Mouse (Mus musculus) kidney, adult 18-20 months (tissue): ENCODE results near the gene Creb3l2.

Source experiments
- DNase-seq: peaks from one replicate; pipeline ENCODE4 v3.0.0; 2021

Creb3l2 gene

DNA sequence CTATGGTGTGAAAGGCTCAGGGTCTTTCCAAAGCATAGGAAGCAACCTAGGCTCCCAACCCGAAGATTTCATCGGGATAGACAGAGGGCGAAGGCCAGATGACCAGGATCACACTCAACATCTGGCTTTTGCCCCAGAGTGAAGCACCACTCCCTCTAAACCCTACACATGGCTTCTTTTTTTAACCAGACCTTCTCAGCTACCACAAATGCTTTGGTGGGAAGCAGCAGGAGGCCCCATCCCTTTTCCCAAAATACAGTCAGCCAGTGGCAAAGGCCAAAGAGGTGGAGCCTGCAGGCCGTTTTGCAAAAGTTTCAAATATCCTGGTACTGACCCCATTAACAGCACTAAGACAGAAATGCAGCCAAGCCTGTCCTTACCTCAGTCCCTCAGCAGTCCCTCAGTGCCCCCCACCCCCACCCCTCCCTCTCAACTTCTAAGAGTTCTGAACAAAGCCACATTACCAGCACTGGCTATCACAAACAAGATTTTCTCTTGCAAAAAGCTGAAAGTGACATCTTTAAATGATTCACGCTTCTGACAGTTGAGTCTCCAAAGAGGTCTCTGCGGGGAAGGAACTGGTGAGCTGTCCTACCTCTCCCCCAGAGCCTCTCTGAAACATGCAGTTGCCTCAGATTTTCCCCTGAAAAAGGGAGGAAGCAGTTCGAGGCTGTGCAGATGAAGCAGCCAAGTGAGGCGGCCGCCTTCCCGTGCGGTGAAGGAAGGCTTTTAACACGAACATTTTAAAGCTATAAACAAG, 1.3 kb downstream of the Creb3l2 start:
- peak; percentile 60 for DNase-seq

DNA sequence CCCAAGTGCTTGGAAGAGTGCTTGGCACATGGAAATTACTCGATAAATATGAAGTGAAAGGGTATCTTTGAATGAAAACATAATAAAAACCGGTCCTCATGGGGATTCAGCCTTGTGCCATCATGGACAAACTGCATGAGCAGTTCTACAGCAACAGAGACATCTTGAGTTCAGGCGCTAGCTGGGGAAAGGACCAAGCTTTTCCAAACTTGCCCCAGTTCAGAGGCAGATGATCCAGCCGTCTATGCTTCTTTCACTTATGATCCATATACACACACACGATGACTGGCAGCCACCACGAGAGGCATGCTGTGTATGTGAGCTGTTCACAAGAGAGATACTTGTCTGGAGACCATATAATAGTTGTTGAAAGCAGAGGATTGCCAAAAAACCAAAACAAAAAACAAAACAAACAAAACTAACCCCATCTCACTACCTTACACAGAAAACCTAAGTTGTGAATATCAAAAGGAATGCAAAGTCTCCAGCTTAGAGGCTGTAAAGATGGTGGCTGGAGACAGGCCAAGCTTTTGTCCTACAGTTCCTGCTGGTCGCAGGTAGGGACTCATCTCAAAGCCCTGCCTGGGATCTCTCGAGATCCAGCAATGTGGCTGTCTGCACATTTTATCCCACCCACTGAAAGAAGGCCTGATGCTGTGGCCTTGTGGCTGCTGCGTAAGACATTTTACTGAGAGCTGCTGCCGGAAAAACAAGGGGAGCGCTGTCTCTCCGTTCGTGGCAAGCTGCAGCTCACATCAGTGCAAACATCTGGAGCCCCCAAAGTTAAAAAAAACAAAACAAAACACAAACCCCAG, 2.1 kb downstream of the Creb3l2 start:
- peak; percentile 58 for DNase-seq

DNA sequence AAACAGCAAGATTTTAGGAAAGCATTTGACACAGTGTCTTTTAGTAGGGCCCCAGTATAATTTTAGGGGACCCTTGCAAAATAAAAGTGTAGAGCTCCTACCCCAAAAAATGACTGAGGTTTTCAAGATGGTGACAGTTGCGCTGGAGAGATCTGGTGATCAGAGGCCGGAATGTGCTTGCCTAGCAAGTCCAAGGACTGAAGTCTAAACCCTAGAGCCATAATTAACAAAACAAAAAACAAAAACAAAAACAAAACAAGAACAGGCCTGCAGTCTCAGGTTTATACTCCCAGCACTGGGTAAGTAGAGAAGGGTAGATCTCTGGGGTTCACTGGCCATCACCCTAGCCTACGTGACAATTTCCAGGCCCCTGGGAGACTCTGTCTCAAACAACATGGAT, 3.4 kb downstream of the Creb3l2 start:
- DNase-seq = no peak

DNA sequence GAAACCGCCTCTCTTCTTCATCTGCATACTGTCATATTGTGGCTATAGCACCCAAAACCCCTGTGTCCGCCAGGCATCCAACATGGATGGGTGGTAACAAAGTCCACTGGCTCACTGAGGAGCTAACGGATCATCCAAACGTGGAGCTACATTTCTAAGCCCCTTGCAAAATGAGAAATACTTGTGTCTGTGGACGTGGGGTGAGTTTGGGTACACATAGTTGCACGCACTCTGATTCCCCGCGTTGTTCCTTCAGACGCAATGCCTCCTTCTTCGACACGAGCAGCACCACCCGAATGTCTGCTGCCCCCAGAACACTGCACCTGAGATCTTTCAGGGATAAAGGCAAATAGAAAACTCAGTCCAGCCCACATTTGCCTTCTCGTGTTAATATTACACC, 4.9 kb downstream of the Creb3l2 start:
- no peak for DNase-seq

DNA sequence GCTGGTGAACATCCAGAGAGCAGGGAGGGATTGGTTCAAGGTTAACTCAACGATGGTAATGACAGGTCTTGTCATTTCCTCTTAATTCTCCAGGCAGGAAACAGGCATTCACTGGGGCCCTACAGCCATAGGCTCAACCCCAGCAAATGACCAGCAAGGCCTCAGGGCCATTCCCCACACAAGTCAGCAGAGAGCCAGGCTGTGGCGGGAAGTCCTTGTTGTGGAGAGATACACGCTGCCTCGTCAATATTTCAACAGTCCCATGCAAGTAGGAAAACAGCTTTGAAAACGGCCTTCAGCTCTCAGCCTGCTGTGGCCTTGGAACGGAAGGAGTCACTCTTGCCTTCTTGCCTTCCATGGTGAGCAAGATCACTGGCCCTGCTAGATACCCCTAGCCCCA, 6.6 kb downstream of the Creb3l2 start:
- DNase-seq = no peak

DNA sequence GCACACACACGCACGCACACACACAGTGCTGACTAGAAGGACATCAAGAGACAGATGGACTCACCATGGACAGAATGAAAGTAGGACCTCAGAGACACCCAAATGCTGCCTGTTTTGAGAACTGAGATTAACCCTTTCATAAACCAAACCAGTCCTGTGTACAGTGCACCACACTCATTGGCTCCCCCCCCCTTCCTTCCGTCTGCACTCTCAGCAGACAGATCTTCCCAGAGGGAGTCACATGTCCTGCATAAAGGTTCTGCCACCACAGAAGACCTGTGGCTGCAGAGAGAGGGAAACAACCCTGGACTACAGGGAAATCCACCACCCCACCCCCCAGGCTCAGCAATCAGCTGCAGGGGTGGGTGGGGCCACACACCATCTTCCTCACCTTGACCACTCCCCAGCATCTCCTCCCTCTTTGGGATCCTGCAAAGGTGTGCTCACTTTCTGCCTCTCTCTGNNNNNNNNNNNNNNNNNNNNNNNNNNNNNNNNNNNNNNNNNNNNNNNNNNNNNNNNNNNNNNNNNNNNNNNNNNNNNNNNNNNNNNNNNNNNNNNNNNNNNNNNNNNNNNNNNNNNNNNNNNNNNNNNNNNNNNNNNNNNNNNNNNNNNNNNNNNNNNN, 12.0 kb downstream of the Creb3l2 start:
- DNase-seq = peak; percentile 21

DNA sequence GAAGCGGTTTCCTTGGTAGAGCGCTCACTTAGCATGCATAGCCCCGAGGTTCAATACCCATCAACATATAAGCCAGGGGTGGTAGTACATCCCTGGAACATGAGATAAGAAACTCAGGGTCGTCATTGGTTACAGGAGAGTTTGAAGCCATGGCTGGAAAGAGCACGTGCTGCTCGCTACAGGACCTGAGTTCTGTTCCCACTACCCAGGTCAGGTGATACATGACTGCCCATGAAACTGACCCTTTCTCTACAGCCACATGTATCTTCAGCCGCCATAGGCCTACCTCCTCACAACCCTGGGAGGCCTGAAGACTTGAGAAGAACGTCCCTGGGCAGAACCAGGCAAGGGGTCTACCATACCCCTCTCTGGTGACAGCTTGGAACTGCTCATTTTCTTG, 13.0 kb downstream of the Creb3l2 start:
- DNase-seq = no peak

DNA sequence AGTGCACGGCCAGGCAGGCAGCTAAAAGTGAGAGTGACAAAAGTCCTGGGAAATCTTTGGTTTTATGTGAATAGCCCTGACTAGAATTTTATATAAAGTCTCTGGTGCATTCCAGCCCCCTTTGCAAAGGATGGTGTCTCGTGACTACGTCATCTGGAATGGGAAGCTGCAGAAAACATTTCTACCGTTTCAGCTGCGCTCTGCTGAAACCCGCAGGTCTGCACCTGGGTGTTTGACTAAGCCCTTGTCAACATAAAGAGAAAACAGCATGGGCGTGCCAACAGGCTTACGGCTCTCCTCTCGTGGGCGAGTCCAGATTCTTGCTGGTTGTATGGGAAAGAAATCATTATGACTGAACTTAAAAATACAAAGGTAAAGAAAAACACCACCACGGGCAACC, 13.9 kb downstream of the Creb3l2 start:
- peak; percentile 25 for DNase-seq

DNA sequence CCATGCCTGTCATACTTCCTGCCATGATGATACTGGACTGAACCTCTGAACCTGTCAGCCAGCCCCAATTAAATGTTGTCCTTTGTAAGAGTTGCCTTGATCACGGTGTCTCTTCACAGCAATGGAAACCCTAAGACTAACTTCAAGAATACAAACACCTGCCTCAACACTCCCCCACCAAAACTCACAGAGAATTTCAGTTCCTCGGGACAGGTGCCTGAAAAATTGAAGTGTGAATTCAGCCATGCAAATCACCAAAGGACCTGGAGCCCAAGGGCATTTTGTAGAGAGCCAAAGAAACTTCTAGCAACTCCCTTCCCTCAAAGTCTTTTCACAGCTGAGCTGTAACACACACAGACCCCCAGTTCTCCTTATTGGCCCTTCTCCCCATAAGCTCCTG, 15.3 kb downstream of the Creb3l2 start:
- no peak for DNase-seq

DNA sequence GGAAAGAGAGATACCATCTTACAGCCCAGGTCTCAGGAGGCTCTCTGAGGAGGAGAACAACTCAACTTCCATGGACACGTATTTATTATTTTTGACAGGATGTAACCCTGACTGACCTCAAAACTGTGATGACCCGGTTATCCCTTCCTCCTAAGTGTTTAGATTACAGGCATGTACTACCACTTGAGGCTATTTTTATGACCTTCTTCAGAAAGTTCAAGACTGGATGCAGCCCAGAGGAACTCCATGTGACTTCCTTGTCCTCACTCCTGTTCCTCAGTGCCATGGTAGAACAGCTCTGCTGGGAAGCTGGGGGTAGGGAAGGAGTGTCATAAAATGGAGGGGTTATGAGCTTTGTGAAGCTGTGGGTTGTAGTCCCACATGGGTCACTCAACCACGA, 16.1 kb downstream of the Creb3l2 start:
- DNase-seq = peak; percentile 13

DNA sequence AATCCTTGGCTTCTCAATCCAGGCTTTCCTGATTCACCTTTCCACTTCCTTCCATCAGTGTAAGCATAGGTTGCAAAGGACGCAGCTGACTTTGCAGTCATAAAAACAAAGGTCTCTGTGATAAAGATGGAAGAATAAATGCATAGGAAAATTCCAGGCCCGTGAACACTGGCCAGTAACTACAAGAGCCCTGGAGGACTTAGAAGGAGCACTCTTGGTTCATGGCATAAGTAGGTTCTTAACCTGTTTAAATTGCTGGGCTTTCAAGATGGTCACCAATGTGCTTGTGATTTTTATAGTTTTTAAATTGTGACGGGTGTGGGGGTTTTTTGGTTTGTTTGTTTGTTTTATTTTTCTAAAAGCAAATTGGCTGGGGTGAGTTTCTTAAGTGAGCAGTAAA, 16.9 kb downstream of the Creb3l2 start:
- DNase-seq = no peak

DNA sequence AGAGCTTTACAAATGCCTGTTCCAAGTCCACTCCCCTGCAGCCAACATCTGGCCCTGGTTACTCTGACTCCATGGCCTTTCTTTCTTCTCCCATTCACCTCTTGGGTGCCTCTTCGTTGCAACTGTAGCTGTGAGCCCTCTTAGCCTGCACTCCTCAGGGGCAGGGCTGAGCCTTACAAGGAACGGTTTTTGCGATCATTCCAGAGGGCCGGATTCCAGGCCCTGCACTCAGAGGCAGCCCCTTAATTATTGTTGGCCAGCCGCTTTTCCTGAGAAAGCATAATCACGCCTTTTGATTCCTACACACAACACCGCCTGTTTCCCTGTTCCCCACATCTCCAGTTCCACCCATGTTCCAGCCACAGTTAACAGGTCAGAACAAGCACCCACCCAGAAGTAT, 17.6 kb downstream of the Creb3l2 start:
- DNase-seq = peak; percentile 37

DNA sequence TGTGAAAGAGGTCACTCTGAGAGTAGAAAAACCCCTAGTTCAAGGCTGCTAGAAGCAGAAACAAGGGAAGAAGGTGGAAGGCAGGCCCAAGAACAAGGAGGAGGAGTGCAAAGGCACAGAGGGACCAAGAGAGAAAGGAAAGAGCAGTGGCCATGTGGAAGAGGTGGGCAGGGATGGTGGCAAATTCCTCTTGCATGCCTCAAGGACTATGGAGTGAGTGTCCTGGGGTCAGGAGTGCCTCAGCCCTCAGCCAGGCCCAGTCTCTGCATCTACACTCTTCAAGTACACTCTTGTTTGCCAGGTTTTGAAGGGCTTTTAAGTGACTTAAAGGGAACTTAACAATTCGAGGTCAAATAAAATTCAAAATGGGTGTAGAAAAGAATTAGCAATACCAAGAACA, 18.6 kb downstream of the Creb3l2 start:
- no peak for DNase-seq

DNA sequence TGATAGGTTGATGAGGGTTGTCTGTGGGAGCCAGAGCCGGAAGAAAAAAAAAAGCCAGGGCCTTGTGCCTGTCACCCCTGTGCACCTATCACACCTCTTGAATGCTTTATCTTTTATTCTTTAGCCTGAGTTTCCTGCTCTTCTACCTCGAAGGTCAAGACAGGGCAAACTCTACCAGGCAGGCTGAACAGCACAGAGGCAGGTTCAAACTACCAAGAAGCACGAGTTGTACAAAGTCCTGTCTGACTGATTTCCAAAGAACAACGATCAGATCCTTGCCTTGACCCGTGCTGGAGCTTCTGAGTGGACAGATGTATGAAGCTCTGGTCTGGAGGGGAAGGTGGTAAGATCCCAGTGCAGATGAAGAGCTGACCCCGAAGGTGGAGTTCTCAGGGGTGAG, 20.8 kb downstream of the Creb3l2 start:
- peak; percentile 49 for DNase-seq

DNA sequence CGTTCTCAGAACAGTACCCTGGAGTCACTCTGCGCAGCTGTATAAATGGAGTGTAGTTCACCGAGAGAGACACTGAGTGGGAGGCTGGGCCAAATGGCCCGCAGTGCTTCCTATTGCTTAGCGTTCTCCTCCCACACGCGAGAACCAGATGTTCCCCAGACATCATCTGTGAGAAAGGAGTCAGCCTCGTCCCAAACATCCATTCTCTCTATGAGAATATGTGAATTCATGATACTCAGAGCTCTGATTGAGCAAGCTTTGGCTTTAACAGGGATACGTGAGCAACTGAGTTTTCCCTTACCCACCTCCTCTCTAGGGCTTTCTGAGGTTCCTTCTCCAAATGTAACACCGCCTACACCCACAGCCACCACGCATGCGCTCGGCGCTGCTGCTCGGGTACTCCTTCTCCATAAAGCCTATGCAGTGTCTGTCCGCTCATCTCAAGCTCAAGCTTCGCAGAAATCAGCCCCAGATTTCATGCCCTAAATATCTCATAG, 22.5 kb downstream of the Creb3l2 start:
- peak; percentile 34 for DNase-seq

DNA sequence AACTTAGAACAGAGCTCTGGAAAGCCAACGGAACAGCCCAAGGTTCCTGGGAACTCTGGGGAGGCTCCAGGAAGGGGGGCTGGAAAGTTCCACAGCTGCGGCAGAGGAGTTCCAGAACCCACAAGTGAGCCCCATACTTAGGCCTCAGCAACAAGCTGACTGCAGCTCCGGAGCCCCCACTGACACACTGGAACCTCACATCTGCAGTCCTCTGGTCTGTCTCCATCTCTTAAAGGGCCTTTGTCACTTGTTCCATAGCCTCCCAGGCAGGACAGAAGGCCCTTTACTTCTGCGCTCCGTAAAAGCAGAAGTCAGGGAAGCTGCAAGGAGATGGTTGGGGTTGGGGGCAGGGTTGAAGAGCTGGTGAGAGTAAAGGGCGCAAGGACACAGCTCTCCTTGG, 23.0 kb downstream of the Creb3l2 start:
- no peak for DNase-seq

DNA sequence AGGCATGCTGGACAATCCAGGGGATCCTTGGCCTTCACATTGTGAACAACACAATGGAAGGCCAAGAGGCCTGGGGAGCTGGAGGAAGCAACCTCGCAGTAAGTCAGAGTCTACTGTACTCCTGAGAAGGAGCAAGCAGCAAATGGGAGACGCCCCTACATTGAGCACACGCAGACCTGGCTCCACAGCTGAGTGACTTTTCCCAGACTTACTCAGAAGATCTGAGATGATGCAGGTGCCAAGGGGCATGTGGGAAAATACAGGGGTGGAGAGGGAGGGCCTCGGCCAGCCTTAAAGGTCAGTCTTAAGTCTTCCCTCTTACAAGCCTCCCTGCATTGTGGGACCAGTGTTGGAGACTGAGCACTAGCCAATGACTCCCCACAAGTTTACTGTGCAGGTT, 25.2 kb downstream of the Creb3l2 start:
- no peak for DNase-seq

DNA sequence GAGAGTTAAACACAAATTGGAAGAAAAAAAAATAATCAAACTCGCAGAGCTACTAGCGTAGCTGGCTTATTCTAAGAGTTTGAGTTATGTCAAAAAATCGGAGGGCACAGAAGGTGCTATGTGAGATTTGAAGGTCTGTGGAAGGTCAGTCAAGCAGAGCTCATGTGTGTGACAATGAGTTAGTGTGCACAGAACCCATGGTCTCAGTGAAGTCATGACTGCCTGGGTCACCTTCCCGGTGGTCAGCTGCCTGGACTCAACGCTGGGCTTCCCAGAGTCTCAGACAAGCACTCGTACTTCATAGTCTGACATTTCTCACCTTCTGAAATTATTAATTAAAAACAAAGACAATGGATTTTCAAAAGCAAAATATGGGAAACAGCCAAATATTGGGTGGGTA, 26.4 kb downstream of the Creb3l2 start:
- no peak for DNase-seq

DNA sequence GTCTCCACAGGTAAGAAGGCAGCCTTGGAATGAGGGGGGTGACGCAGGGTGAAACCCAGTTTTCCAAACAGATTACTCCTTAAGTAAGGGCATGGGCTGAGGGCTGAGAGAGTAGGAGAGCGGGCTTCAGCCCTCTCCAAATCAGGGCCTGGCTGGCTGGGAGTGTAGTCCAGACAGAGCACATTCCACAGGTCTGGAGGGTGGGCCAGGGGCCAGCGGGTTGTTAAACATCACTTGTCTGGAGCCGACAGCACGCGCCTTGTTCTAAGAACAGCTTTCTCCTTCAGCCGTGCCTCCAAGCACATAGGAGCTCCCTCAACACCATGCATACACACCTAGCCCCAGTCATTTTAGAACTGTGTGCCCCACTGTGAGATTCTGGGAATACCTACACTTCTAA, 26.9 kb downstream of the Creb3l2 start:
- peak; percentile 72 for DNase-seq

DNA sequence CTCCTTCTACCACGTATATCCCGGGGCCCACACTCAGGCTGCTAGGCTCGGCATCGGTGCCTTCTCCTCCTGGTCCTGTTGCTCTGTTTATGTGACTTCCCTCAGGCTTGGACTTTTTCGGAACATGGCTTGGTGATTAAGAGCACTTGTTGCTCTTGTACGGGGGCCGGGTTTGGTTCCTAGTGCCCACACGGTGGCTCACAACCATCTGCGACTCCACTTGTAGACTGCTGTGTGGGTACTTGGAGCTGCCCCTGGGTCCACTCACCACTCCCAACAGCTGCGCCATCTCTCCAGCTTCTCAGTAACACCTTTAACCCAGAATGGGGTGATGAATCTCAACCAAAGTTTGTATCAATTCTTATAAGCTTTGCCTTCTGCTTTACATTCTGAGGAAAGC, 27.4 kb downstream of the Creb3l2 start:
- no peak for DNase-seq

DNA sequence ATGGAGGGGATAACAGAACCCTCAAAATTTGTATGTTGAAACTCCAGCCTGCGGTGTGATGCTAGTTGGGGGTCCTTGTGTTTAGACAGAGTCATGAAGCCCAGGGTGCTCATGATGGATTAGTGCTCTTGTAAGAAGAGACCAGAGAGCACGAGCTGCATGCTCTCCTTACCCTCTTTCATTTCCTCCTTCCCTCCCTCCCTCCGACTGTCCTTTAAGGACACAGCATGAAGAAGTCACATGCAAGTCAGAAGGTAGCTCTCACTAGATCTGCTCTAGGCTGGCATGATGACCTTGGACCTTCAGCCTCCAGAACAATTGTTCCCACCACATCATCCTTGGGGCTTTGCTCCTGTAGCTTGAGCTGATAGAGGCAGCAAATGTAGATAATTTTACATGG, 30.2 kb downstream of the Creb3l2 start:
- DNase-seq = no peak

DNA sequence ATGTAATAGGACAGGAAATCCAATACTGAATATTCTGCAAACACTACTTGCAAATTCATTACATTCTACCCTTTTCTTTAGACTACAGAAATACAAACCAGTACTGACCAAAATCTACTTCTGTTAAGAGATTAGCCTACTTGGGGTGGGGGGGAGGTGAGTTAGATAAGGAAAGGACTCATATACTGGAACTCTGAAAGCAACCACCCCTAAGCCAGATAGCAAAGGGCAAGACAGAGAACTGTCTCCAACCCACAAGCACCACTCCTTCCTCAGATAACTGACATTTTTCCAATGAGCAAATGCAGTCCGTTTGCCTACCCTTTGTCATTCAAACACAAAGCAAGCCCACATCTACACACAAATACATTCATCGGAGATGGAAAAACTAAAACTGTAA, 32.1 kb downstream of the Creb3l2 start:
- DNase-seq = no peak

DNA sequence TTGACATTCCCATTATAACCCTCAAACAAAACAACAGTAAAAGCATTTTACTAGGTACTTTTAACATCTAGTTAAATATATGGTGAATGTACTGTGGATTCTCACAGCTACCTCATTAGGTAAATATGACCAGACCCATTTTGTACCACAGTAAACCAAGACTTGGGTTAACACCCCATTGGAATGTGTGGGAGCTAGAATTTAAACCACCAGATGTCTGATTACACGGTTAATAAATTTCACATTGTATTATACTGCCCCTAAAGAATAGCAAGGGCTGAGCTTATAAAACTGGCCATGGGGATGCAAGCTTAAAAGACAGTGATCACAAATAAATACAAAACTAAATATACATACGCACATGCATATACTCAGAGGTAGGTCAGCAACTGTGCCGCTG, 34.1 kb downstream of the Creb3l2 start:
- DNase-seq = no peak

DNA sequence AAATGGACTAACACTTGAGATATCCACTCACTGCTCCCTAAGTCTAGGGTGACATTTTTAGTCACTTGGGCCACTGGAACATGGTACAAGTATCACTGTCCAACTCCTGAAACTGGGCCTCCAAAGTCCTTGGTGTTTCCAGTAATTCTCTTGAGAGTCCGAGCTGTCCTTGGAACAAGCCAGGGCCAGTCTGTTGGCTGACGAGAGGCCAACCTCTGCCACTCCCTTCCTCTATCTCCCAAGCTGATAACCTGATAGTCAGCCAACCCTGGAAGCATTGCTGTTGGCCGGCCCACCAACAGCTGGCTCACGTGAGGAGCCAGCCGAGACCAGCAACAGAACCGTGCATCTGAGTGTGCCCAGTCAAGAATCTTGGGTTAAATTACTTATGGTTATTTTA, 35.0 kb downstream of the Creb3l2 start:
- no peak for DNase-seq
